Mouse (Mus musculus) urinary bladder, adult 2 months (tissue): ENCODE data around the gene Akap1. TPM values are rescaled to one million over a fixed set of nuclear protein-coding genes. Genes with fewer than 3 reads are reported as not detected.
"Not testable (repeated sequence)": the region's sequence is repeated elsewhere in the genome, so short reads cannot be mapped to it uniquely, and the experiment has no call there.

Experiments
- DNase-seq: peaks from one replicate; pipeline ENCODE4 v3.0.0; 2022; ENCODE audit warnings: low spot score
- polyA plus RNA-seq: library from polyadenylated mRNA; depleted of rRNA; stranded (reverse); fragments of >200 nt; gene quantifications from 2 replicates; pipeline ENCODE4 v1.2.3, GENCODE M21; 2012; rRNA removed

Gene Akap1
- polyA plus RNA-seq, result 46.1 and 50.9 TPM in 2 replicates

DNA sequence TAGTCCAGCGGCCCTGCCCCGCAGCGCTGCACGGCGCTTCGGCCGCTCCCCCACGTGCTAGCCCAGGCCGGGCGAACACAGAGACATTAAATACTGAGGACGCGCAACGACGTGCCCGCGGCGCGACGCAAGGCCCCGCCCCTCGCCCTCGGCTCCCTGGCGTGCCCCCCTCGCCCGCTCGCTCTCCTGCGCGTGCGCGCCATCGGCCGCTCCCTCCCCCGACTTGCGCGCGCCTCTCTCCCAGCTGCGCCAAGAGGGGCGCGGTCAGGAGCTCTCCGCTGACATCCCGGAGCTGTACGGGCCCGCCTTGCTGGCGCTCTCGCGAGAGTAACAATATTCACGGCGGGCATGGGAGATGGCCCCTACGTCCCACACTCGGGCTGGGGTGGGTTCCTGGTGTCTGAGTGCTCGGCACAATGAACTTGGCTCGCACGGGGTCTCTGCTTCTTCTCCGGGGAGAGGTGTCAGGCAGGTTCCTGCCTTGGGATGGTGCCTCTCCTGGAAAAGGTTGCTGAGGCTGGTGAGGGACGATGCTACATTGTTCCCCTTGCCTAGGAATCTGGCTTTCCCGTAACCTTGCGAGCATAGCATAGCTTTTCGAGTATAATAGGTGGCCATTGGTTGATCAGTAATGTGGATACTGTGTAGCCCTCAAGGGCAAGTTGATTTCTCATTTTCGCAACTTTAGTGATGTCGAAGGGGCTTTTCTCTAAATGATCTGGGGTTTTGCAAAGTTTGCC is at the start of gene Akap1:
Gene Akap1, minus strand, starts transcription at position 129 of the 740 bp plus-strand sequence.
- peak; percentile 98 for DNase-seq

DNA sequence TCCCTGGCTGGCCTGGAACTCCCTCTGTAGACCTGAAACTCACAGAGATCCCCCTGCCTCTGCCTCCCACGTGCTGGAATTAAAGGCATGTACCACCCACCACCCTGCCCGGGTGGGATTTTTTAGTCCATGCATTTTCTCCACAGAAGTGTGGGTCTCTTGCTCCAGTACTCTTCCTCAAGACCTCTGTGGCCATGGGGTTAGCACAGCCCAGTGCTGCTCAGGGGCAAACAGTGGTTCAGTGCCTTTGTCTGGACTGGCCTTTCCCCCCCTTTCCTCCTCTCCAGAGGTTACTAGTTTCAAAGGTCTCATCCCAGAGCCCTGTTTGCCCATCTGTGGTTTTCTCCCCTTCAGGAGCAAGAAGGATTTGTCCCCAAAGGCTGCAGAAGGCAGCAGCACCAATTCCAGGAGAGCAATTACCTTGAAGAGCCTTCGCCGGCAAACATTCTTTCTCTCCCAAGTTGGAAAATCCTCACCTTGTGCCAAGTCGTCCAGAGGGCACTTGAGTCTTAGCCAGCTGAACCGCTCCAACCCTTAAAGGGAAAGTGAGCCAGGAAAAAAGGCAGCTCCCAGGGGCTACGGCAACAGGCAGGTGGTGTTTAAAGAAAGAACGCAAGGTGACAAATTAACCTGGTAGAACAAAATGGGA is 45.1 kb upstream of the Akap1 start:
- no peak for DNase-seq

DNA sequence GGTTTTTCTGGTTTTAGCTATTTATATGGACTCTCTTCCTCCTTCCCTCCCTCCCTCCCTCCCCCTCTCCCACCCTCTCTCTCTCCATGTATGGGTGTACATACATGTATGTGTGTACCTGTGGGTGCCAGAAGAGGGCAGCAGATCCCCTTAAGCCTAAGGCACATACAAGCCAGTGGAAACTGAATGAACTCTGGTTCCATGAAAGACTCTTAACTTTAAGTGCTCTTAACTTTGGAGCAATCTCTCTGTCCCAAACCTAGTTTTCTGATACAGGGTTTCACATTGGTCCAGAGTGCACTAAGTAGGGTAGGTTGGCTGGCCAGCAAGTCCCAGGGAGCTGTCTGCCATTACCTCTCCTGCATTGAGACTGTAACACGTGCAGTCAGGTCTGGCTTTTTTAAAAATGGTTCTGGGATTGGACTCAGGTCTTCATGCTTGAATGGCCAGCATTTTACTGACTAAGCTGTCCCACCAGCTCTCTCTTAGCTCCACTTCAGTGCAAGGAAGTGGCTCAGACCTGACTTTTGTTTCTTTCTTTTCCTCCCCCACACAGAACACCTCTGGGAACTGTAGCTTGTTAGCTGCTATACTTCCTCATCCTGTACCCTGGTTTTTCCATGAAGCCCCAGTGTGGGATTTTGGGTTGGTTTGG is 44.3 kb upstream of the Akap1 start:
- DNase-seq, result no peak

DNA sequence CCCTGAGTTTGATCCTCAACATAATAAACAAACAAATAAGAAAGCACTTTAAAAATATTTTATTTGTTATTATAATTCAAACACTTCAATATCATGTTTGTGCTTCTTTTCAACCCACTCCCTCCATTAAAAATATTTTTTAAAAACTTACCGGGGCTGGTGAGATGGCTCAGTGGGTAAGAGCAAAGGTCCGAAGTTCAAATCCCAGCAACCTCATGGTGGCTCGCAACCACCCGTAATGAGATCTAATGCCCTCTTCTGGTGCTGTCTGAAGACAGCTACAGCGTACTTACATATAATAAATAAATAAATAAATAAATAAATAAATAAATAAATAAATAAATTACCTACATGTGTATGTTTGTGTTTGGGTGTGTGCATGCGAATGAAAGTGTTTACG is 43.5 kb upstream of the Akap1 start:
- no peak for DNase-seq

DNA sequence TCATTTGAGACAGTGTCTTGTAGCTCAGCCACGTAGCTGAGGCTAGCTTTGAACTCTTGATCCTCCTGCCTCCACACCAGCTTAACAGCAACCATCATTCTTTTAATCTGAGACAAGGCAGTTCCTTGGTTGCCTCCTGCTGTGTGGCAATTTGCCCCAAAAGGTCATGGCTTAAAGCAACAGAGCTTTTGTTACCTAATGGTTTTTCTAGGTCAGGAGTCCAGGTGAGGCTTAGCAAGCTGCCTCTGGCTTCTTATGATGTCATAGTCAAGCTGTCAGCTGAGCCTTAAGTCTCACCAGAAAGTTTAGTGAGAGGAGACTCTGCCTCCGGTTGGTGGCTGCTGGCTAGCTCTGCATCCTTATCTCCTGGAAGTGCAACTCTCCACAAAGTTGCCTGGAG is 41.2 kb upstream of the Akap1 start:
- no peak for DNase-seq

DNA sequence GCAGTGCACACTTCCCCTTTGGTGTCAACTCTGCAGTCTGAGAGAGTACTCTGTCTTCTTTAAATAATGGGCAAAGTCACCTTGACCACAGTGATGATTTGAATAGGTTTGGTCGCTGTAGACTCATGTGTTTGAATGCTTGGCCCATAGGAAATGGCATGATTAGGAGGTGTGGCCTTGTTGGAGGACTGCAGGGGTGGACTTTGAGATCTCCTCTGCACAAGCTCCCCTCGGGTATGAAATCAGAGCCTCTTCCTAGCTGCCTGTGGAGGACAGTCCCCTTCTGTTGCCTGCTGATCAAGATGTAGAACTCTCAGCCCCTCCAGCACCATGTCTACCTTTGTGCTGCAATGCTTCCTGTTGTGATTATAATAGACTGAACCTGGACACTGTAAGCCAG is 39.7 kb upstream of the Akap1 start:
- DNase-seq, result no peak

DNA sequence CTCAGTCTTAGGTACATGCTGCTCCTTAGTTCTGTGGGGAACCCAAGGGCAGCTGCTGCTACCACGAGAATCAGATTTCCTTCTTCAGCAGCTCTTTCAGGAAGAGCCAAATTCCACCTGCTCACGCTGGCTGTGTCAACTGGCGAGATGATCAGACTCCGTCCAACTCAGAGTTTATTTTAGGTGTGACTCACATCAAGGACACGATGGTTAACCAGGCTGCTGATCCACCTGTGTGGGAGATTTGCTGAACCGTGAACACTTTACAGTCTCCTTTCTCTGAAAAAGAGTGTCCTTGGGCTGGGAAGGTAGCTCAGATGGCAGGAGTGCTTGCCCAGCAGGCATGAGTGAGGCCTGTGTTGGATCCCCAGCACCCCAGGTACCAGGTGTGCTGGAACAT is 38.4 kb upstream of the Akap1 start:
- no peak for DNase-seq

DNA sequence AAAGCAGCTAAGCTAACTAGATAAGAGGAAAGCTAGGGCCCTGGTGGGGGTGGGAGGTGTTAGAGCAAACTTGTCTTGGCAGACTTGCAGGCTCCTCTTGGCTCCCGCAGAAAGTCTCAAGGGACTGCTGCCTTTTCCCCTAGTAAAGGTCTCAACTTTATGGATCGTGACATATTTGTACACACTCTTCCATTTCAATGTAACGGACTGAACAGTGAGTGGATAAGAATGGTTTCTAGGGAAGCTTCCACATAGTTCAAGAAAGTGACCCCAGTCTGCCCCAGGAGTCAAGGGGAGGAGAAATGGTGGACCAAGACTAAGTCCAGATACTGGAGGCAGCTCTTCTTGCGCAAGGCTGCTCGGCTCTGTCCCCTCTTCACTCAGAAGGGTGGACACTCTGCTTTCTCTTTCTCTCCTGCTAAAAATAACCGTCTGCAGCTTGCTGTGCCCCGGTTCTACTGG is 37.0 kb upstream of the Akap1 start:
- no peak for DNase-seq

DNA sequence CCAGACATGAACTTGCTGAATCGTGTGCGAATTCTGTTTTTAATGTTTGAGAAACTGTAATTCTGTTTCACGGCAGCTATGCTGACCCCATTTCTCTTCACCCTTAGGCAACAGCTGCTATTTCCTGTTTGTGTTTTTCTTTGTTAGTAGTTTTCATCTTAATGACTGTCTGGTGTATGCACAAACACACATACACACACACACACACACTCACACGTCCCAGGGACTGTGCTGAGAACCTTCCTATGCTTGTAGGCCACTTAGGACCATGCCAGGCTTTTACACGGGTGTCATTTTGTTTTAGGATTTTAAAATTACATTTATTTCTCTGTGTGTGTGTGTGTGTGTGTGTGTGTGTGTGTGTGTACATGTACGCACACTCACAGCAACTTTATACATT is 35.2 kb upstream of the Akap1 start:
- DNase-seq, result no peak

DNA sequence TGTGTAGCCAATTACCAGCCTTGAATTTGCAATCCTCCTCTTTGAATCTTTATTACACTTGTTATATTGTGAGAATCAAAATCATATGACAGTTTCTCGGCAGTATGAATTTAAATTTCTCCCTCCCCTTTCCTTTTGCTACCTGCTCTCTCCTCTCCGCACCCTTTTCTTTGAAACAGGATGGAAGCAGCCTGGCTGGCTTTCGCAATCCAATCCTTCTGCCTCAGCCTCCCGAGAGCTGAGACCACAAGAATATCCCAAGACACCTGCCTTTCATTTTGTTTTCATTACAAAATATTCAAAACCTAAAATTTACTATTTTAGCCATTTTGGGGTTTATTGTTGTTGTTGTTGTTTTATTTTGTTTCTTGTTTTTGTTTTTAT is 34.0 kb upstream of the Akap1 start:
- no peak for DNase-seq

DNA sequence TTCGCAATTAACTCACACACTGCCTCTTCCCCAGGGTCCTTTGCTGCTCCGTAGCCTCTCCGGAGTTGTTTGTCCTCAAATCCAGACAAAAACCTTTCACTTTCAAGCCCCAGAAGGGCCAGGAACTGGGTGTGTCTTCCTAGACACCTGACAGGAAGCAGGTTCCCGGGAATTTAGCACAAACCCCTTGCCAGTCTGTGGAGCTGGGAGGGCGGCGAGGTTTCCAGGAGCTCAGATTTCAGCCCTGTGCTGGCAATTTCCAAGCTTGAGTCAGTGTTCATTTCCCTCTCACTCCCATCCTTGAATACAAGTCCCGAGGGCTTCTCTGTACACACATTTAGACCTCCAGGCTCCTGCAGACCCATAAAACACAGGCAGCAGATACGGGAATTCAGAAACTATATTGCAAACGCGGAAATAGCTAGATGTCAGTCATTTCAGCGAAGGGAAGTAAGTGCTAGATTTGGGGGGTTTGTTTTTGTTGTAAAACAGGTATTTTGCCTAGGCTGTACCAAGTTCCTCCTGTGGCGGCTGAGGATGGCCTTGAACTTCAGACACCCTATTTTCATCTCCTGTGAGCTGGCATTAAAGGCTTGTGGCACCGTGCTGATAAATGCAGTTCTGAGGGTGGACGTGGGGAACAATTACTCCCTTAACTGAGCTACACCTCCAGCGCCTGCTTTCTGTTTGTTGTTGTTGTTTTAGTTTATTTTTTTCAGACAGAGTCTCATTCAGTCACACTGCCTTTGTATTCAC is 33.4 kb upstream of the Akap1 start:
- DNase-seq, result no peak

DNA sequence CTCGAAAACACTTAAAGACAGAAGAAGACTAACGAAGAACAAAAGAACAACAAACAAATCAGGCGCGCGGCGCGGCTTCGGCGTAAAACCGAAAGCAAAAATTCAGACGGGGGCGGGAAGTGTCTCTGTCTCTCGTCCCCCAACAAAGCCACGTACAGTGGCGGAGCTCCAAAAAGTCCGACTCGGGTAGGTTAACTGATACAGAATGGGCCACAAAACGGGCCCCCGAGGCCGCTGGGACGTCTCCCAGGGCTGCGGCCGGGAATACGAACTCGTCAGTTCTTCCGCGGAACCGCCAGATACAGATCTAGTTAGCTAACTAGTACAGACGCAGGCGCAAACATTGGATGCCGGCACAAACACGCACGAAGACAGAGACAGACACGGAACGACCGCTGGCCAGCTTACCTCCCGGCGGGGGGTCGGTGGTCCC is 31.4 kb upstream of the Akap1 start:
- peak; percentile 56 for DNase-seq

DNA sequence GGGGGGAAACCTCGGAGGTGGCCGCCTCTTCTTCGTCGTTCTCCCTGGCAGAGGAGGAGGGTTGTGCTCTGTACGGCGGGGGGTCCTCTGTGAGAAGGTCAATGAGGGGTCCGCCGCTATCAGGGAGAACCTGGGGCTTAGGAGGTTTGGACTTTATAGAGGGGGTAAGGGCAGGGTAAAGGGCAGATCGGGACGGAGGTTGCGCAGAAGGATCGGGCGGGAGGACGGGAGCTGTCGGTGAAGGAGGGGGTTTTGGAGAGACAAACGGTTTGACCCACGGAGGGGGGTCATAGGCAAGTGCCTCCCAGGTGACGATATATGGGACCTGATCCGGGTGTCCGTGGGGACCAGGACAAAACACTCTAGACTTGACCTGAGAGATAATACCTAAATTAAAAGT is 30.8 kb upstream of the Akap1 start:
- DNase-seq, result peak; percentile 36

DNA sequence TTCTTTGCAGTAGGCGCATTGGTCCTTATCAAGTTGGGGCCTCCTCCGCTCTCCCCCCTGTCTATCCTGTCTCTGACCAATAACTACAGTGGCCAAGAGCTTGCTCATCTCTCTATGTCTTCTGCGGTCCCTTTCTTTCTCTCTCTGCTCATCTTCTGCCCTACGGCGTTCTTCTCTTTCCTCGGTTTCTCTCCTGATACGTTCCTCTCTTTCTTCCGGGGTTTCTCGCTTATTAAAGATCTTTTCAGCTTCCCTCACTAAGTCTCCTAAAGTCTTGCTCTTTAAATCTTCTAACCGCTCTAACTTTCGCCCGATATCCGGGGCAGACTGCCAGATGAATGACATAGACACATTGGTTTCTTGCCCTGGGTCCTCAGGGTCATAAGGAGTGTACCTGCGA is 29.9 kb upstream of the Akap1 start:
- not testable (repeated sequence) for DNase-seq

DNA sequence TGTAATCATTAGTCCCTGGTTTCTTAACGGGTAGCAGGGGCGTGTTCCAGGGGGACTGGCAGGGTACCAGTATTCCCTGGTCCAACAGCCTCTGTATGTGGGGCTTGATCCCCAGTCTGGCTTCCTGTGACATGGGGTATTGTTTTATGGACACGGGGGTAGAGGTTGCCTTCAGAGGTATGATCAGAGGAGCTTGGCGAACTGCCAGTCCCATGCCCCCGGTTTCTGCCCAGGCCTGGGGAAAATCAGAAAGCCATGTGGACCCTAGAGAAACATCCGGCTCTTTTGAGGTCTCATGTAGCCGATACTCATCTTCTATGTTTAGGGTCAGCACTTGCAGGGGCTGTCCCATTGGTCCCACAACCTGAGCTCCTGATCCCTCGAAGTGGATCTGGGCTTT is 29.1 kb upstream of the Akap1 start:
- not testable (repeated sequence) for DNase-seq

DNA sequence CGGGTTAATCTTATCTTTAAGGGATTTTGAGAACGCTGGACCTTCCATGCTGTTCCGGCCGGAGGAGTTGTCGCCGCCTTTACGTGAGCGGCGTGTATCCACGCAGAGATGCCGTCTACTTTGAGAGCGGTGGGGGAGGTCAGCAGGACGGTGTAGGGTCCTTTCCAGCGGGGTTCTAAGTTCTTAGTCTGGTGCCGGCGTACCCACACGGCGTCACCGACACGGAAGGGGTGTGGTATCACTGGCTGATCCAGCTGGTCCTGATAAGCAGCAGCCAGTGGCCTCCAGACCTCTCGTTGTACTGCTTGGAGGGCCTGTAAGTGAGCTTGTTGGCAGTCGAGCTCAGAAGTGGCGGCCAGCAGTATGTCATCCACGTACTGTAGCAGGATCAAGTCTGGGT is 28.4 kb upstream of the Akap1 start:
- DNase-seq, result peak; percentile 38

DNA sequence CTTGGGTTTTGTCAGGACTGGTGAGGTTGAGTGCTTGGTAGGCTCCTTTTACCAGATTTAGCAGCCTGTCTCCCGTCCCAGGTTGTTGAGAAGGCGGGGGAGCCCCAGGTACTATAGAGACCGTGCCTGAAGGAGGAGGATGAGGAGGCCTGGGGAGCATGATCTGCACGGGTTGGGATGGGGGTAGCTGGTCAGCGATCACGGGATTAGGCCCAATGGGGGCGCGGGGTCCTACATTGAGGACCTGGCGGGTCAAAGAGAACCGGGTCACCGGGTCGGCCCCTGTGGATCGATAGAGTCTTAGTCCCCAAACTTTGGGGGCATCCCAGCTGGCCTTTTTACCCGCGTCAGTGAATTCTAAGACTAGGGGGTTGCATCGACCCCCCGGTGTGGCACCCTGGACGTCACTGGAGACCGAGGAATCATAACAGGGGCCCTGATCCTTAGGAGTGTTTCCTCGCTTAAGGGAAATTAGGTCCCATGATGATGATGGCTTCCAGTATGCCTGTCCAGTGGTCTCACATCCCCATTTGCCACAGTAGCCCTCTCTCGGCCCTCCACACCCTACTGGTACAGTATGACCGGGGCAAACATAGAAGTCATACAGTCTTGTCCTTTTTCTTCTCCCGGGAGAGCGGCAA is 27.7 kb upstream of the Akap1 start:
- DNase-seq, result peak; percentile 76

DNA sequence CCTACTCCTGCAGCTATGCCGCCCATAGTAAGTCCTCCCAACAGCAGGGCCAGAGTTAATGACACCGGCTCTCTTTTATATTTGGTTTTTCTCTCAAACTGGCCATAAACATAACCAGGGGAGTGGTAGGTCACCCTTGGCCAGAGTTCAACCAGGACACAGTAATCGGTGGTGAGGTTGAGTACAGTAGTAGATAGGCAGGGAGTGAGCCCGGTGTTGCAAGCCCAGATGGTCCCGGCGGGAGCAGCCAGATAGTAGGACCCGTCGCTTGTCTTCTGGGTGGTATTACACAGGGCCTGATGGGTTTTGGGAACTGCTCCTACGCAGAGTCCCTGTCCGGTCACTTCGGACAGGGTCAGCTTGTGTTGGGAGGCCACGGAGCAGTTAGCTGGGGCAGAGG is 27.1 kb upstream of the Akap1 start:
- DNase-seq, result peak; percentile 45

DNA sequence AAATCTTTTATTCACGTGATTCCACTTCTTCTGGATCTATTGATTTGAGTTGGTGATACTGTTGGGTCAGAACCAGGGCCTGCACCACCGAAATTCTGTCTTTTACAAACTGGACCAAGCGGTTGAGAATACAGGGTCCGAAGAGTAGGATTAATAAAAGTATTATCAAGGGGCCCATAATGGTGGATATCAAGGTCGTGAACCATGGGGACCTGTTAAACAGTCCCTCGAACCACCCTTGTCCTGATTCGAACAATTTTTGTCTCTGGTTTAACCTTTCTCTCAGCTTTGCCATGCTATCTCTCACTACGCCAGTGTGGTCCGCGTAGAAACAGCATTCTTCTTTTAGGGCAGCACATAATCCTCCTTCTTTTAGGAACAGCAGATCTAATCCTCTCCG is 26.5 kb upstream of the Akap1 start:
- DNase-seq, result not testable (repeated sequence)

DNA sequence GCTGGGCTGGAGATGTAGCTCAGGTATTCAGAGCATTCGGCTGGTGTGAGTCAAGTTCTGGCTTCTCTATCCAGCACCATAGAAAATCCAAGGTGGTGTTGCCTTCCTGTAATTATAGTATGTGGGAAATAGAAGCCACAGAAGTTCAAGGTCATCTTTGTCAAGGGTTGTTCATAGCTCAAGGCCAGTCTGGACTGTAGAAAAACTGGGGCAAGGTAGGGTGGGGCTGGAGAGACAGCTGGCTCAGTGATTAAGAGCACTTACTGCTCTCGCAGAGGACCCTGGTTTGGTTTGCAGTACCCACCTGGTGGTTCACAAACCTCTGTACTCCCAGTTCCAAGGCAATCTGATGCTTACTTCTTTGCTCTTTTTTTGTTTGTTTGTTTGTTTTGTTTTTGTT is 24.6 kb upstream of the Akap1 start:
- DNase-seq, result no peak

DNA sequence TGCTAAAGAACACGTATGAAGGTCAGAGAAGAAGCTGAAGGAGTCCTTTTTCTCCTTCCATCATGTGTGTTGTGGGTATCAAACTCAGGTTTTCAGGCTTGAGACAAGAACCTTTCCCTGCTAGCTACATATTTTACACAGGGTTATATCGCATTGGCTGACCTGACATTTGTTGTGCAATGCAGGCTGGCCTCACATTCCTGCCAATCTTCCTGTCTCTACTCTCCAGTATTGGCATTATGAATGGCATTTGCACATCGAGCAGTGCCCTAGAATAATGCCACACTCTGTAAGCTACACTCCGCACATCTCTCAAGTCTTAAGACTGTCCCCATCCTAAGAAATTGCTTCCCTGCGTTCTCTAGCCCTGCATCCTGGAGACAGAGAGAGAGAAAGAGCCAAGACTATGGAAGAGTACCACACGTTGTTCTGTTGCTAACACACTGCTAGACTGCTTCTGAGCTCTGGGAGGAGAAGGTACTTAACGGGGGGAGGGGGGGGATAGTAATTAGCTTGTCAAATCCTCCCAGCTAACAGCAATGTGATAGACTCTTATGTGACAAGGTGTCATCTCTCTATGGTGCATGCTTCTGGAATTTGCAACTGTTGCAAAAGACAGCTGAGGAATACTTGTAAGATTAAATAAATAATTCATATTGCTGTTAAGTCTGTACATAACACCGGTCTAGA is 20.1 kb upstream of the Akap1 start:
- no peak for DNase-seq
